Mouse (Mus musculus): ENCODE measurements at regions not wholly inside any gene's neighbourhood (a gene's known extent, or its start where the extent isn't known, plus 50 kb on each side); places are given as distances from the start of the nearest gene placed in this dataset.

DNA sequence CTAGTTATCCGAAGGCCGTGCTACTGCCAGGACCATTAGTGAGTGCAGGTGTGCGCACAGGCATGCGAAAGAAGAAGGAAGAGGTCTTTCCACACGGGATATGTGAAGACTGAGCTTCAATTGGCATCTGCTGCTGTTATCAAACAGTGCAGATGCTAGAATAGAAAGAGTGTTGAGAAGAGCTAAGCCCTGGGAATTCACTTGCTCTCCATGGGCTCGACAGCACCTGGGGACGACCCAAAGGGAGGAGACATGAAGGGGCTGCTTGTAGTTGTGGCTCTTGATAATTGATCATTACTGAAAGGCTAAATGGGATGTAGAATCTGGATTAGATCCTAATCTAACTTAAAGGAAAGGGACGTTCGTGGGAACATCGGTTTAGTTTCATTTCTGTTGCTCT is 63.2 kb downstream of the Gm10260 start:
- H3K36me3 ChIP-seq (ENCODE audit: control insufficient read depth in 1 of 2, insufficient read depth in 2 of 2, low read length in 2 of 2): peaks cover 0 to 17% of the 10 kb centered on the region in 2 experiments; a peak in 2 of 4 replicates
- H3K9me3 ChIP-seq (replicated peaks; ENCODE audit: insufficient read depth, low read length): no peaks in the 10 kb centered on the region
- DNase-seq (ENCODE audit: low read depth, low spot score): peak; percentile 10
- H3K9ac ChIP-seq (ENCODE audit: control insufficient read depth, low read depth, low read length, poor library complexity, severe bottlenecking): no peak overlapping the region
- no peak overlapping the region for H3K4me3 ChIP-seq (ENCODE audit: control insufficient read depth in 1 of 2, insufficient read depth in 1 of 2, low read depth in 2 of 2, low read length in 2 of 2)
- no peaks in the 10 kb centered on the region for H3K79me2 ChIP-seq (ENCODE audit: control insufficient read depth, insufficient read depth, low read length, poor library complexity)
- TF ChIP-seq SIN3A (IDR thresholded peaks at IDR 0.05; ENCODE audit: low read length): no peak
- TF ChIP-seq SMC3 (IDR thresholded peaks at IDR 0.05; ENCODE audit: low read depth, low read length): no peak
- no peak for TF ChIP-seq MAFK (IDR thresholded peaks at IDR 0.05; ENCODE audit: borderline replicate concordance, low read depth, low read length)
- no peak for TF ChIP-seq CHD2 (IDR thresholded peaks at IDR 0.05; ENCODE audit: low read length)
- TF ChIP-seq NRF1 (IDR thresholded peaks at IDR 0.05; ENCODE audit: insufficient read depth, low read depth, low read length, poor library complexity, severe bottlenecking): no peak
- TF ChIP-seq ZC3H11A (IDR thresholded peaks at IDR 0.05; ENCODE audit: low read depth, low read length): no peak
- TF ChIP-seq ZNF384 (IDR thresholded peaks at IDR 0.05; ENCODE audit: low read depth, low read length): no peak
- TF ChIP-seq MYC (IDR thresholded peaks at IDR 0.05; ENCODE audit: low read depth, low read length): no peak
- TF ChIP-seq KAT2A (conservative IDR thresholded peaks at IDR 0.05; ENCODE audit: low read depth, low read length): no peak
- no peak for TF ChIP-seq MAX (IDR thresholded peaks at IDR 0.05; ENCODE audit: low read length)
- no peak for TF ChIP-seq BHLHE40 (IDR thresholded peaks at IDR 0.05; ENCODE audit: borderline replicate concordance, low read depth, low read length)
- TF ChIP-seq POLR2AphosphoS5 (IDR thresholded peaks at IDR 0.05; ENCODE audit: borderline replicate concordance, low read depth, low read length): no peak
- H3K27ac ChIP-seq (ENCODE audit: control insufficient read depth, low read depth, low read length): no peak overlapping the region
- H3K4me1 ChIP-seq (ENCODE audit: control insufficient read depth in 1 of 2, insufficient read depth in 2 of 2, low read length in 2 of 2): peaks cover 11 to 13% of the 10 kb centered on the region in 2 experiments
- H3K27me3 ChIP-seq (ENCODE audit: control insufficient read depth in 1 of 2, insufficient read depth in 2 of 2, low read length in 2 of 2): no peaks in the 10 kb centered on the region

DNA sequence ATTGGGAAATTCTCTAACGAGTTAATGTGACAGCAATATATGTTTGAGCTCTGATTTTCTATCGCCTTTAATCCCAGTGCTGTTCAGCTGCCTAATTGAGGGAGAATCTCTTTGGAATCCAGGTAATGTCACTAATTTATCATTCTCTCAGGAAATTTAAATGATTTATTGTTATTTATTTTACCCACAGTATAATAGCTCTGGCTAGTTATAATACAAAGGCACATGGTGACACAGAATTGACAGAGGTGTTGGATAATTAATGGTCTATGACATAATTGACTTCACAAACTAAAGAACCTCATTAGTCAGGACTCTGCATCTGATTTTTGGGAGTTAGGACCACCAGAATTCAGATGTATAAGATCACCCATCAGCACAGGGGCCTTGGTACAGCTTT is 65.4 kb downstream of the Gm10260 start:
- no peak overlapping the region for H3K9ac ChIP-seq (ENCODE audit: control insufficient read depth, low read depth, low read length, poor library complexity, severe bottlenecking)
- TF ChIP-seq TCF12 (IDR thresholded peaks at IDR 0.05; ENCODE audit: low read depth, low read length): no peak
- TF ChIP-seq MEF2A (IDR thresholded peaks at IDR 0.05; ENCODE audit: extremely low read depth, insufficient replicate concordance, low read depth, low read length, poor library complexity, severe bottlenecking): no peak
- TF ChIP-seq POLR2AphosphoS5 (IDR thresholded peaks at IDR 0.05; ENCODE audit: borderline replicate concordance, low read depth, low read length): no peak
- TF ChIP-seq JUND (IDR thresholded peaks at IDR 0.05; ENCODE audit: low read depth, low read length): no peak
- no peak for TF ChIP-seq NELFE (IDR thresholded peaks at IDR 0.05; ENCODE audit: low read depth, low read length)
- TF ChIP-seq SMC3 (IDR thresholded peaks at IDR 0.05; ENCODE audit: low read depth, low read length): no peak
- TF ChIP-seq ZC3H11A (IDR thresholded peaks at IDR 0.05; ENCODE audit: low read depth, low read length): no peak
- TF ChIP-seq ZNF384 (IDR thresholded peaks at IDR 0.05; ENCODE audit: low read depth, low read length): no peak
- no peak for TF ChIP-seq ZKSCAN1 (IDR thresholded peaks at IDR 0.05; ENCODE audit: low read depth, low read length)
- no peak for TF ChIP-seq MAFK (IDR thresholded peaks at IDR 0.05; ENCODE audit: borderline replicate concordance, low read depth, low read length)
- TF ChIP-seq EP300 (IDR thresholded peaks at IDR 0.05; ENCODE audit: low read depth in 1 of 2, low read length in 2 of 2): no peak
- no peak for TF ChIP-seq TAL1 (IDR thresholded peaks at IDR 0.05; ENCODE audit: low read length)
- no peak for TF ChIP-seq SIN3A (IDR thresholded peaks at IDR 0.05; ENCODE audit: low read length)
- no peak for TF ChIP-seq GATA1 (IDR thresholded peaks at IDR 0.05; ENCODE audit: low read depth, low read length)
- no peak for TF ChIP-seq UBTF (IDR thresholded peaks at IDR 0.05; ENCODE audit: borderline replicate concordance, insufficient read depth, low read depth, low read length)
- no peak for TF ChIP-seq NRF1 (IDR thresholded peaks at IDR 0.05; ENCODE audit: insufficient read depth, low read depth, low read length, poor library complexity, severe bottlenecking)
- no peak for TF ChIP-seq GABPA (IDR thresholded peaks at IDR 0.05; ENCODE audit: low read depth, low read length)
- no peak for DNase-seq (ENCODE audit: low read depth, low spot score)
- H3K9me3 ChIP-seq (replicated peaks; ENCODE audit: insufficient read depth, low read length): no peaks in the 10 kb centered on the region
- no peak overlapping the region for H3K27ac ChIP-seq (ENCODE audit: control insufficient read depth, low read depth, low read length)
- peaks cover 10 to 11% of the 10 kb centered on the region in 2 experiments for H3K4me1 ChIP-seq (ENCODE audit: control insufficient read depth in 1 of 2, insufficient read depth in 2 of 2, low read length in 2 of 2)
- no peak overlapping the region for H3K4me3 ChIP-seq (ENCODE audit: control insufficient read depth in 1 of 2, insufficient read depth in 1 of 2, low read depth in 2 of 2, low read length in 2 of 2)
- H3K36me3 ChIP-seq (ENCODE audit: control insufficient read depth in 1 of 2, insufficient read depth in 2 of 2, low read length in 2 of 2): peaks cover 0 to 16% of the 10 kb centered on the region in 2 experiments; a peak in 2 of 4 replicates
- H3K27me3 ChIP-seq (ENCODE audit: control insufficient read depth in 1 of 2, insufficient read depth in 2 of 2, low read length in 2 of 2): no peaks in the 10 kb centered on the region
- H3K79me2 ChIP-seq (ENCODE audit: control insufficient read depth, insufficient read depth, low read length, poor library complexity): no peaks in the 10 kb centered on the region

Measured in MEL (cell line).